Mouse (Mus musculus) cerebellum, adult 8-10 months (tissue): ENCODE measurements around the gene Aqp5.

ENCODE experiments used
- DNase-seq: peaks from one replicate; pipeline ENCODE4 v3.0.0; 2022

Aqp5 gene

GRCm38 (mm10) chr15:99597596-99597995 lies 7.0 kb downstream of the Aqp5 start:
- DNase-seq: no peak

- DNase-seq: peak; percentile 68
These were observed 8.9 kb downstream of the Aqp5 start for GRCm38 (mm10) chr15:99599245-99600070.

GRCm38 (mm10) chr15:99600986-99601822 lies 10.6 kb downstream of the Aqp5 start, which contains the start of gene Aqp6:
TSS of gene Aqp6 (plus strand) at chr15:99601400.
- DNase-seq: peak; percentile 91

GRCm38 (mm10) chr15:99601823-99602120 lies 11.2 kb downstream of the Aqp5 start:
- DNase-seq: no peak

- peak; percentile 61 for DNase-seq
These were observed 11.7 kb downstream of the Aqp5 start for GRCm38 (mm10) chr15:99602206-99602820.

- no peak for DNase-seq
These were observed 12.6 kb downstream of the Aqp5 start for GRCm38 (mm10) chr15:99603216-99603615.

GRCm38 (mm10) chr15:99605595-99605994 lies 15.0 kb downstream of the Aqp5 start:
- DNase-seq: no peak

GRCm38 (mm10) chr15:99606515-99606914 lies 15.9 kb downstream of the Aqp5 start:
- no peak for DNase-seq

GRCm38 (mm10) chr15:99607388-99608113 lies 17.0 kb downstream of the Aqp5 start:
- DNase-seq: no peak

GRCm38 (mm10) chr15:99608382-99609125 lies 18.0 kb downstream of the Aqp5 start:
- no peak for DNase-seq

GRCm38 (mm10) chr15:99611563-99611962 lies 21.0 kb downstream of the Aqp5 start:
- no peak for DNase-seq

GRCm38 (mm10) chr15:99614273-99614672 lies 23.7 kb downstream of the Aqp5 start:
- no peak for DNase-seq

GRCm38 (mm10) chr15:99614753-99615152 lies 24.2 kb downstream of the Aqp5 start:
- DNase-seq: peak; percentile 37

- peak; percentile 35 for DNase-seq
These were observed 24.7 kb downstream of the Aqp5 start for GRCm38 (mm10) chr15:99615246-99615645.

- no peak for DNase-seq
These were observed 28.0 kb downstream of the Aqp5 start for GRCm38 (mm10) chr15:99618595-99618994.

- peak; percentile 32 for DNase-seq
These were observed 29.2 kb downstream of the Aqp5 start for GRCm38 (mm10) chr15:99619821-99620220.

GRCm38 (mm10) chr15:99622063-99622462 lies 31.5 kb downstream of the Aqp5 start:
- DNase-seq: no peak

GRCm38 (mm10) chr15:99631618-99632017 lies 41.0 kb downstream of the Aqp5 start:
- DNase-seq: no peak

- no peak for DNase-seq
These were observed 44.1 kb downstream of the Aqp5 start for GRCm38 (mm10) chr15:99634702-99635101.

GRCm38 (mm10) chr15:99637405-99638123 lies 47.0 kb downstream of the Aqp5 start:
- DNase-seq: no peak

GRCm38 (mm10) chr15:99638124-99638485 lies 47.5 kb downstream of the Aqp5 start:
- no peak for DNase-seq

GRCm38 (mm10) chr15:99642622-99643021 lies 52.0 kb downstream of the Aqp5 start:
- DNase-seq: no peak
